29 mouse cellular contexts compared by ENCODE assay signal in the genomic region with DNA sequence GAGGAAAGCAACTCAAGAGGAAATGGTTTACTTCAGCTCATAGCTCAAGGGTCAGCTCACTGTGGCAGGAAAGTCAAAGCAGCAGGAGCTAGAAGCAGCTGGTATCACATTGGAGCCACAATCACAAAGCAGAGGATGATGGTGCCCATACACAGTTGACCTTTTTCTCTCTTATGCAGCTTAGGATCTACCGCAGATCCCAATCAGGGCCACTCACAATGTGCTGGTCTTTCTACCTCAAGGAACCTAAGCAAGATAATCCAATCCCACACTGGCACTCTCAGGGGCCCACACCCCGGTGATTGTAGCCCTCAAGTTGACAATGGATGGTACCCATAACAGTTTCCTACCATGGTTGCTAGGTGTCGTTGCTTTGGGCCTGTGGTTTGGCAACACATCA. TPM values are rescaled to one million over a fixed set of nuclear protein-coding genes. Genes with fewer than 3 reads are reported as not detected.
DNase-seq lines count a peak whose midpoint lies in the region; ATAC-seq and TF ChIP-seq lines count a peak whose summit lies in the region.
"Had no signal": no experiment of that assay in that cellular context is flagged by ENCODE, and none has a peak within 500 bp of the region (broad histone marks: within the 10 kb centered on the region; RNA-seq: fewer than 3 reads in every experiment).

No protein-coding gene starts in this region.

- no peak overlapping the region for H3K4me2 ChIP-seq in midbrain, embryonic 11.5 days
- H3K4me2 ChIP-seq in midbrain, embryonic 16.5 days (ENCODE audit: low read length): no peak overlapping the region
- no peak overlapping the region for H3K4me2 ChIP-seq in intestine, embryonic 16.5 days (ENCODE audit: low read depth, low read length)

- intact Hi-C loops in heart, postnatal 14 days (cut with DNase I): no loop called here

- 92% methylated on average over 3 of the region's 3 CpGs for WGBS in midbrain, embryonic 11.5 days
- WGBS in midbrain, embryonic 16.5 days: 94% methylated on average over 3 of the region's 3 CpGs
- 96% methylated on average over 3 of the region's 3 CpGs for WGBS in intestine, embryonic 16.5 days

- H3K27me3 ChIP-seq in midbrain, embryonic 11.5 days (ENCODE audit: control insufficient read depth, insufficient read depth, low read length): no peaks in the 10 kb centered on the region
- no peaks in the 10 kb centered on the region for H3K27me3 ChIP-seq in midbrain, embryonic 16.5 days (ENCODE audit: control insufficient read depth, insufficient read depth, low read depth, low read length)
- no peaks in the 10 kb centered on the region for H3K27me3 ChIP-seq in ES-Bruce4 (ENCODE audit: control insufficient read depth, insufficient read depth, low read length, poor library complexity, severe bottlenecking)
- no peaks in the 10 kb centered on the region for H3K27me3 ChIP-seq in intestine, embryonic 16.5 days (replicated peaks; ENCODE audit: control insufficient read depth, insufficient read depth, low read length)
- H3K27me3 ChIP-seq: Patski had no signal

- no peak for TF ChIP-seq POLR2A in ES-Bruce4 (IDR thresholded peaks at IDR 0.05; ENCODE audit: insufficient read depth, low read length)

- no peak overlapping the region for H3K4me3 ChIP-seq in midbrain, embryonic 11.5 days (ENCODE audit: low read depth, low read length)
- no peak overlapping the region for H3K4me3 ChIP-seq in midbrain, embryonic 16.5 days (ENCODE audit: low read depth, low read length)
- no peak overlapping the region for H3K4me3 ChIP-seq in ES-Bruce4 (ENCODE audit: low read depth, low read length)
- no peak overlapping the region for H3K4me3 ChIP-seq in ES-E14 (ENCODE audit: insufficient read depth in 1 of 2, low read depth in 1 of 2, low read length in 2 of 2, poor library complexity in 1 of 2, severe bottlenecking in 1 of 2)
- no peak overlapping the region for H3K4me3 ChIP-seq in intestine, embryonic 16.5 days (ENCODE audit: low read length)

- no peak for TF ChIP-seq CTCF in ES-Bruce4 (IDR thresholded peaks at IDR 0.05; ENCODE audit: low read depth, low read length)

- no peak overlapping the region for H3K9ac ChIP-seq in midbrain, embryonic 11.5 days (ENCODE audit: low read length)
- H3K9ac ChIP-seq in midbrain, embryonic 16.5 days (ENCODE audit: low read depth, low read length): no peak overlapping the region
- no peak overlapping the region for H3K9ac ChIP-seq in ES-Bruce4 (ENCODE audit: low read depth, poor library complexity, severe bottlenecking)
- no peak overlapping the region for H3K9ac ChIP-seq in ES-E14 (ENCODE audit: insufficient read depth, low read depth, low read length, poor library complexity, severe bottlenecking)
- H3K9ac ChIP-seq in intestine, embryonic 16.5 days (ENCODE audit: low read depth, low read length): no peak overlapping the region

- no peak for TF ChIP-seq EP300 in ES-Bruce4 (IDR thresholded peaks at IDR 0.05; ENCODE audit: insufficient read depth, low read depth, low read length)

- no peak overlapping the region for H3K27ac ChIP-seq in midbrain, embryonic 11.5 days (ENCODE audit: low read depth, low read length)
- no peak overlapping the region for H3K27ac ChIP-seq in midbrain, embryonic 16.5 days (ENCODE audit: low read length)
- H3K27ac ChIP-seq in ES-Bruce4 (ENCODE audit: insufficient read depth, low read length) (peak overlapping the region; percentile 98; the same call in 1 of the 2 replicates), ES-E14 (ENCODE audit: insufficient read depth, low read depth, low read length, poor library complexity, severe bottlenecking) (peak overlapping the region; percentile 32; the same call in 1 of the 2 replicates)
- H3K27ac ChIP-seq in intestine, embryonic 16.5 days (ENCODE audit: low read length): no peak overlapping the region

- no peaks in the 10 kb centered on the region for H3K4me1 ChIP-seq in midbrain, embryonic 11.5 days (ENCODE audit: control insufficient read depth, insufficient read depth, low read length)
- H3K4me1 ChIP-seq in midbrain, embryonic 16.5 days (ENCODE audit: control insufficient read depth, insufficient read depth, low read length): no peaks in the 10 kb centered on the region
- H3K4me1 ChIP-seq in ES-Bruce4 (ENCODE audit: control insufficient read depth, insufficient read depth, low read length) (peaks cover 5% of the 10 kb centered on the region), ES-E14 (ENCODE audit: control insufficient read depth in 2 of 2, insufficient read depth in 2 of 2, low read length in 2 of 2, poor library complexity in 1 of 2) (peaks cover 10 to 21% of the 10 kb centered on the region in 2 experiments; a peak in 3 of 4 replicates)
- H3K4me1 ChIP-seq in intestine, embryonic 16.5 days (ENCODE audit: control insufficient read depth, insufficient read depth, low read length): peaks cover 10% of the 10 kb centered on the region; the same call in 1 of the 2 replicates

- in situ Hi-C loops in ES-E14 (cut with MboI; ENCODE audit: low sequenced_read_pairs in 2 of 2, unreplicated experiment in 2 of 2): no loop called here

- H3K36me3 ChIP-seq in midbrain, embryonic 11.5 days (ENCODE audit: control insufficient read depth, insufficient read depth, low read length): no peaks in the 10 kb centered on the region
- no peaks in the 10 kb centered on the region for H3K36me3 ChIP-seq in midbrain, embryonic 16.5 days (ENCODE audit: control insufficient read depth, insufficient read depth, low read length)
- H3K36me3 ChIP-seq in ES-Bruce4 (ENCODE audit: control insufficient read depth, insufficient read depth, low read length, poor library complexity, severe bottlenecking) (no peaks in the 10 kb centered on the region; the same call in 1 of the 2 replicates), ES-E14 (ENCODE audit: control insufficient read depth, insufficient read depth, low read length, poor library complexity, severe bottlenecking) (peaks cover 4% of the 10 kb centered on the region; the same call in 1 of the 2 replicates)
- no peaks in the 10 kb centered on the region for H3K36me3 ChIP-seq in intestine, embryonic 16.5 days (ENCODE audit: control insufficient read depth, insufficient read depth, low read length)
- H3K36me3 ChIP-seq: G1E had no signal

- no peak for ATAC-seq in midbrain, embryonic 11.5 days (ENCODE audit: low FRiP score)
- no peak for ATAC-seq in midbrain, embryonic 16.5 days
- no peak for ATAC-seq in intestine, embryonic 16.5 days
- ATAC-seq: activated CD4-positive, CD25-positive, alpha-beta regulatory T cell, adult 4 months; CD4-positive, CD25-positive, alpha-beta regulatory T cell, adult 4 months; Patski had no signal

- H3K9me3 ChIP-seq in midbrain, embryonic 11.5 days (ENCODE audit: control insufficient read depth, low read length): no peaks in the 10 kb centered on the region
- H3K9me3 ChIP-seq in midbrain, embryonic 16.5 days (replicated peaks; ENCODE audit: control insufficient read depth, low read length, poor library complexity, severe bottlenecking): no peaks in the 10 kb centered on the region
- H3K9me3 ChIP-seq in ES-Bruce4 (replicated peaks; ENCODE audit: control insufficient read depth, insufficient read depth, low read length, poor library complexity, severe bottlenecking) (peaks cover 41% of the 10 kb centered on the region), ES-E14 (ENCODE audit: control insufficient read depth, insufficient read depth, low read depth, low read length) (no peaks in the 10 kb centered on the region)
- no peaks in the 10 kb centered on the region for H3K9me3 ChIP-seq in intestine, embryonic 16.5 days (ENCODE audit: control insufficient read depth, low read length)
- H3K9me3 ChIP-seq: G1E had no signal

- peak; percentile 52 for DNase-seq in heart, adult 11 months
- no peak for DNase-seq in heart, postnatal 14 days
- DNase-seq in midbrain, embryonic 11.5 days (ENCODE audit: low spot score, missing footprints): peak; percentile 61
- no peak for DNase-seq in ES-E14 (ENCODE audit: low read depth, low spot score)
- DNase-seq in urinary bladder, postnatal 10 days (ENCODE audit: low spot score): no peak
- DNase-seq: adrenal gland, adult 2 months; adrenal gland, adult 8-10 months; adrenal gland, postnatal 10 days; adrenal gland, postnatal 14 days; adrenal gland, postnatal 25 days; adrenal gland, postnatal 36 days; B cell, adult 2 months; cerebellum, adult 11 months; cerebellum, adult 11-12 months; cerebellum, adult 18-20 months; cerebellum, adult 2 months had no signal

TF ChIP-seq in ES-E14, 5 proteins besides CTCF, POLR2A, EP300 and RAD21:
- TF ChIP-seq MAFK (IDR thresholded peaks at IDR 0.05; ENCODE audit: insufficient read depth, low read depth, low read length): no peak
- no peak for TF ChIP-seq ZC3H11A (IDR thresholded peaks at IDR 0.05; ENCODE audit: borderline replicate concordance, low read depth, low read length)
- no peak for TF ChIP-seq ZNF384 (IDR thresholded peaks at IDR 0.05; ENCODE audit: low read depth, low read length)

RNA-seq across cellular contexts. Expression of a gene that starts 55.6 kb away (rescaled TPM):
- total RNA-seq in heart, postnatal 14 days (2021): not detected
- polyA plus RNA-seq in midbrain, embryonic 11.5 days (2014; fragmentation: Nextera tagmentation; extraction: Ambion mirVana): not detected in 2 replicates
- not detected in 2 replicates for polyA plus RNA-seq in midbrain, embryonic 16.5 days (2015; fragmentation: Nextera tagmentation; extraction: Ambion mirVana)
- polyA plus RNA-seq in ES-Bruce4 (2011; ENCODE audit: insufficient read depth, insufficient read length, low read depth, missing spikeins): 0.67 TPM in 1 of 2 replicates, not detected in the other
- total RNA-seq in ES-E14 (2012; rRNA removed): not detected in 2 replicates
- polyA plus RNA-seq in intestine, embryonic 16.5 days (2015; fragmentation: Nextera tagmentation; extraction: Ambion mirVana): not detected in 2 replicates
- total RNA-seq: adrenal gland, adult 18-20 months; adrenal gland, adult 2 months; adrenal gland, adult 8-10 months; adrenal gland, postnatal 10 days; adrenal gland, postnatal 14 days; adrenal gland, postnatal 25 days; adrenal gland, postnatal 36 days; adrenal gland, postnatal 4 days; CH12.LX; MEL had no signal
- polyA plus RNA-seq: activated CD4-positive, CD25-positive, alpha-beta regulatory T cell, adult 4 months; adrenal gland, adult 2 months; brain, embryonic 14.5 days; C2C12; CD4-positive, CD25-positive, alpha-beta regulatory T cell, adult 4 months; cerebellum, adult 2 months; G1E; Patski had no signal

Comparison
In these comparisons a context has a peak if more than half of its experiments do, and no peak if none do; other contexts are left out.
1. DNase-seq: peak in heart, adult 11 months (single experiment) and midbrain, embryonic 11.5 days (single experiment); none in heart, postnatal 14 days (0 of 2), ES-E14 (single experiment) and urinary bladder, postnatal 10 days (single experiment).
2. H3K27ac ChIP-seq: peak in ES-Bruce4 (single experiment) and ES-E14 (single experiment); none in midbrain, embryonic 11.5 days (single experiment), midbrain, embryonic 16.5 days (single experiment) and intestine, embryonic 16.5 days (single experiment).